Mouse (Mus musculus) CD4-positive naive resting alpha-beta T cell, adult 57 days (primary cell): ENCODE measurements around the gene Nalcn. TPM values are rescaled to one million over a fixed set of nuclear protein-coding genes. Genes with fewer than 3 reads are reported as not detected.

ENCODE experiments used
- total RNA-seq: library from RNA; stranded (reverse); gene quantifications from one replicate; pipeline ENCODE4 v1.2.4, GENCODE M21; 2023

Gene Nalcn
- not detected for total RNA-seq

DNA sequence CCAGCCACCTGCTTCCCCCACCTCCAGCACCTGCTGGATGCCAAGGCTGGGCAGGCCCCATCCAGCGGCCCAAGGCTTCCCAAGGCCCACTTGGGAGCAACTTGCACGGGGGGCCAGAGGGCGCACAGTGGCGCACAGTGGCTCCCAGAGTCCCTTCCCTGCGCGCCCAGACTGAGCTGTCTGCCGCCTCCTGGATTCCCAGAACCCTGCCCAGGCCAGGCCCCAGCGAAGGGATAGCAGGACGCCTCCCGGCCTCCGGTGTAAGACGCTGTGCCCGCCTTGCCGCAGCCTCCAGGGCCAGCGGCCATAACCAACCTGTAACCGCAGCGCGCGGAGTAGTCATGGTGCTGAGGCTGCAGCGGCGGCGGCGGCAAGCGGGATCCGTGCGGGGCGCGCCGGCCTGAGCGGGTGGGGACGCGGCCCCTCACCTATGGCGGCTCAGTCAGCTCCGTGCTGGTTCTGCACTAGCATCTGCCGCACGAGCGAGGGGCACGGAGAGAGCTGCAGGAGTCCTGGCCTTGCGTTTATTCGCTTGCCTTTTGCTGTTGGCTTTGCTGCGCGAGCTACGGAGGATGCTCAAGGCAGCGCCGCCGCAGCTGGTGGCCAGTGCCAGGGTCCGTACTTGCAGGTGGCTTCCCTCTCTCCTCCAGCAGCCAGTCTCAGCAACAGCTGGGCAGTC is at the start of gene Nalcn:
Nalcn (minus strand) TSS at position 644 of the 679 bp plus-strand sequence.

DNA sequence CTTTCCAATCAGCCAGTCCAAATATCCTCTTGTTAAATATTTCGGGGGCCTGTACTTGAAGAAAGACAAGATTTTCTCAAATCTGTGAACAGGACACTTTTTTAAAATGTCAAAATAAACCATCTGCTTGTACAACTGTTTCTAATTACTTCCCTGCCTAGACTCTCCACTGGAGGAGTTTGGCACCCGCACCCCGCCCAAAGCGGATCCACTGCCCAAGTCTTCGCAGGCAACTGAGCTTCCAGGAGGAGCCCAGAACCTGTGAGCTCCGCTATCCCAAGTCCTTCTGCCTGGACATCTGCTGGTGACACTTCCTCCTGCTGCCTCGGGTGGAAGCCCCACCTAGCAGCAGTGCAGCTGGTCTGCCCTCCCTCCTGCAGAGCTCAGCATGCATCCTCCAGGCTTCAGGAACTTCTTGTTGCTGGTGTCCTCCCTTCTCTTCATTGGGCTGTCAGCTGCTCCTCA is 33.0 kb upstream of the Nalcn start, which contains the start of gene Itgbl1:
Itgbl1 (plus strand) TSS at position 51 of the 465 bp plus-strand sequence.

Other genes with a start within 250 kb of the Nalcn start
- gene Itgbl1, start 32.8 kb upstream of the Nalcn start, total RNA-seq = not detected